Mouse (Mus musculus): ENCODE measurements around the gene H2-M5. TPM values are rescaled to one million over a fixed set of nuclear protein-coding genes. Genes with fewer than 3 reads are reported as not detected.
"Not testable (repeated sequence)": the region's sequence is repeated elsewhere in the genome, so short reads cannot be mapped to it uniquely, and the experiment has no call there.

The H2-M5 gene
- polyA plus RNA-seq, 1 experiment from 2014 or later, result 0.49 TPM

GRCm38 (mm10) chr17:37000863-37001262 is 11.5 kb upstream of the H2-M5 start, which contains the start of gene Zfp57:
Gene Zfp57 (plus strand): TSS chr17:37001163.
- Histone ChIP-seq H3K4me2 (ENCODE audit: low read depth, severe bottlenecking) (peak within 1 kb of the TSS; percentile 75), H3K27ac (replicated peaks; ENCODE audit: low read depth, low read length) (no peak within 1 kb of the TSS), H3K27me3 (ENCODE audit: control insufficient read depth, insufficient read depth, low read length) (no peaks in the 10 kb centered on the region), H3K36me3 (ENCODE audit: control insufficient read depth, insufficient read depth, low read length) (peaks cover under 1% of the 10 kb centered on the region; the same call in 1 of the 2 replicates), H3K4me1 (ENCODE audit: control insufficient read depth, insufficient read depth, low read length) (no peaks in the 10 kb centered on the region), H3K9ac (ENCODE audit: low read length) (no peak within 1 kb of the TSS), H3K9me3 (ENCODE audit: control insufficient read depth, low read length) (no peaks in the 10 kb centered on the region), H3K4me3 (ENCODE audit: low read depth, low read length) (peak within 1 kb of the TSS; percentile 75; the same call in 1 of the 2 replicates)
- DNase-seq (ENCODE audit: low spot score) (no peak), ATAC-seq (ENCODE audit: insufficient number of reproducible peaks, low FRiP score, low TSS enrichment, low read depth) (no peak)
- 92% methylated on average over 7 of the region's 7 CpGs for WGBS

GRCm38 (mm10) chr17:36998477-36998876 is 9.1 kb upstream of the H2-M5 start:
- H3K9ac ChIP-seq (ENCODE audit: low read length), result no peak overlapping the region
- no peaks in the 10 kb centered on the region for H3K27me3 ChIP-seq (ENCODE audit: control insufficient read depth, insufficient read depth, low read length)
- no peaks in the 10 kb centered on the region for H3K36me3 ChIP-seq (ENCODE audit: control insufficient read depth, insufficient read depth, low read length)
- ATAC-seq (ENCODE audit: insufficient number of reproducible peaks, low FRiP score, low TSS enrichment, low read depth), result no peak
- H3K4me3 ChIP-seq (ENCODE audit: low read depth, low read length), result no peak overlapping the region
- no peak overlapping the region for H3K27ac ChIP-seq (replicated peaks; ENCODE audit: low read depth, low read length)
- 69% methylated on average over 2 of the region's 2 CpGs for WGBS
- no peak for DNase-seq (ENCODE audit: low spot score)
- no peaks in the 10 kb centered on the region for H3K9me3 ChIP-seq (ENCODE audit: control insufficient read depth, low read length)
- H3K4me1 ChIP-seq (ENCODE audit: control insufficient read depth, insufficient read depth, low read length), result no peaks in the 10 kb centered on the region
- no peak overlapping the region for H3K4me2 ChIP-seq (ENCODE audit: low read depth, severe bottlenecking)

GRCm38 (mm10) chr17:36997033-36997735 is 7.8 kb upstream of the H2-M5 start:
- no peaks in the 10 kb centered on the region for H3K27me3 ChIP-seq (ENCODE audit: control insufficient read depth, insufficient read depth, low read length)
- H3K9me3 ChIP-seq (ENCODE audit: control insufficient read depth, low read length), result no peaks in the 10 kb centered on the region
- no peaks in the 10 kb centered on the region for H3K4me1 ChIP-seq (ENCODE audit: control insufficient read depth, insufficient read depth, low read length)
- ATAC-seq (ENCODE audit: insufficient number of reproducible peaks, low FRiP score, low TSS enrichment, low read depth), result no peak
- H3K4me3 ChIP-seq (ENCODE audit: low read depth, low read length), result no peak overlapping the region
- no peak overlapping the region for H3K27ac ChIP-seq (replicated peaks; ENCODE audit: low read depth, low read length)
- 27% methylated on average over 7 of the region's 7 CpGs for WGBS
- H3K9ac ChIP-seq (ENCODE audit: low read length), result no peak overlapping the region
- peak; percentile 92 for DNase-seq (ENCODE audit: low spot score)
- H3K36me3 ChIP-seq (ENCODE audit: control insufficient read depth, insufficient read depth, low read length), result no peaks in the 10 kb centered on the region
- no peak overlapping the region for H3K4me2 ChIP-seq (ENCODE audit: low read depth, severe bottlenecking)

- H3K9me3 ChIP-seq (ENCODE audit: control insufficient read depth, low read length), result no peaks in the 10 kb centered on the region
- no peaks in the 10 kb centered on the region for H3K27me3 ChIP-seq (ENCODE audit: control insufficient read depth, insufficient read depth, low read length)
- no peak overlapping the region for H3K9ac ChIP-seq (ENCODE audit: low read length)
- H3K27ac ChIP-seq (replicated peaks; ENCODE audit: low read depth, low read length), result no peak overlapping the region
- no peak for DNase-seq (ENCODE audit: low spot score)
- H3K4me2 ChIP-seq (ENCODE audit: low read depth, severe bottlenecking), result no peak overlapping the region
- no peak overlapping the region for H3K4me3 ChIP-seq (ENCODE audit: low read depth, low read length)
- no peaks in the 10 kb centered on the region for H3K4me1 ChIP-seq (ENCODE audit: control insufficient read depth, insufficient read depth, low read length)
- ATAC-seq (ENCODE audit: insufficient number of reproducible peaks, low FRiP score, low TSS enrichment, low read depth), result no peak
- WGBS, result 79% methylated on average over 3 of the region's 3 CpGs
- H3K36me3 ChIP-seq (ENCODE audit: control insufficient read depth, insufficient read depth, low read length), result no peaks in the 10 kb centered on the region
Observed at GRCm38 (mm10) chr17:36995448-36995847, 6.1 kb upstream of the H2-M5 start.

- no peak overlapping the region for H3K4me3 ChIP-seq (ENCODE audit: low read depth, low read length)
- DNase-seq (ENCODE audit: low spot score) (no peak), ATAC-seq (ENCODE audit: insufficient number of reproducible peaks, low FRiP score, low TSS enrichment, low read depth) (no peak)
- H3K4me1 ChIP-seq (ENCODE audit: control insufficient read depth, insufficient read depth, low read length), result no peaks in the 10 kb centered on the region
- 86% methylated on average over 2 of the region's 2 CpGs for WGBS
- no peaks in the 10 kb centered on the region for H3K9me3 ChIP-seq (ENCODE audit: control insufficient read depth, low read length)
- peaks cover 1% of the 10 kb centered on the region for H3K27me3 ChIP-seq (ENCODE audit: control insufficient read depth, insufficient read depth, low read length)
- no peaks in the 10 kb centered on the region for H3K36me3 ChIP-seq (ENCODE audit: control insufficient read depth, insufficient read depth, low read length)
- no peak overlapping the region for H3K4me2 ChIP-seq (ENCODE audit: low read depth, severe bottlenecking)
- H3K9ac ChIP-seq (ENCODE audit: low read length), result no peak overlapping the region
- no peak overlapping the region for H3K27ac ChIP-seq (replicated peaks; ENCODE audit: low read depth, low read length)
Observed at GRCm38 (mm10) chr17:36994528-36994927, 5.2 kb upstream of the H2-M5 start.

GRCm38 (mm10) chr17:36993770-36994325 is 4.5 kb upstream of the H2-M5 start:
- Histone ChIP-seq H3K9me3 (ENCODE audit: control insufficient read depth, low read length) (no peaks in the 10 kb centered on the region), H3K27ac (replicated peaks; ENCODE audit: low read depth, low read length) (no peak overlapping the region), H3K4me3 (ENCODE audit: low read depth, low read length) (no peak overlapping the region), H3K4me1 (ENCODE audit: control insufficient read depth, insufficient read depth, low read length) (no peaks in the 10 kb centered on the region), H3K4me2 (ENCODE audit: low read depth, severe bottlenecking) (no peak overlapping the region), H3K27me3 (ENCODE audit: control insufficient read depth, insufficient read depth, low read length) (peaks cover 8% of the 10 kb centered on the region), H3K36me3 (ENCODE audit: control insufficient read depth, insufficient read depth, low read length) (no peaks in the 10 kb centered on the region), H3K9ac (ENCODE audit: low read length) (no peak overlapping the region)
- no peak for ATAC-seq (ENCODE audit: insufficient number of reproducible peaks, low FRiP score, low TSS enrichment, low read depth)
- WGBS, result 81% methylated on average over 4 of the region's 4 CpGs
- no peak for DNase-seq (ENCODE audit: low spot score)

GRCm38 (mm10) chr17:36992336-36993104 is 3.2 kb upstream of the H2-M5 start:
- Histone ChIP-seq H3K36me3 (ENCODE audit: control insufficient read depth, insufficient read depth, low read length) (no peaks in the 10 kb centered on the region), H3K27me3 (ENCODE audit: control insufficient read depth, insufficient read depth, low read length) (peaks cover 20% of the 10 kb centered on the region), H3K27ac (replicated peaks; ENCODE audit: low read depth, low read length) (no peak overlapping the region), H3K9ac (ENCODE audit: low read length) (no peak overlapping the region), H3K4me3 (ENCODE audit: low read depth, low read length) (no peak overlapping the region), H3K4me1 (ENCODE audit: control insufficient read depth, insufficient read depth, low read length) (no peaks in the 10 kb centered on the region), H3K4me2 (ENCODE audit: low read depth, severe bottlenecking) (no peak overlapping the region), H3K9me3 (ENCODE audit: control insufficient read depth, low read length) (no peaks in the 10 kb centered on the region)
- DNase-seq (ENCODE audit: low spot score), result no peak
- 60% methylated on average over 3 of the region's 3 CpGs for WGBS
- no peak for ATAC-seq (ENCODE audit: insufficient number of reproducible peaks, low FRiP score, low TSS enrichment, low read depth)

- H3K4me3 ChIP-seq (ENCODE audit: low read depth, low read length); H3K9ac ChIP-seq (ENCODE audit: low read length); H3K9me3 ChIP-seq (ENCODE audit: control insufficient read depth, low read length); H3K4me1 ChIP-seq (ENCODE audit: control insufficient read depth, insufficient read depth, low read length); H3K36me3 ChIP-seq (ENCODE audit: control insufficient read depth, insufficient read depth, low read length); H3K4me2 ChIP-seq (ENCODE audit: low read depth, severe bottlenecking); DNase-seq (ENCODE audit: low spot score); ATAC-seq (ENCODE audit: insufficient number of reproducible peaks, low FRiP score, low TSS enrichment, low read depth); H3K27ac ChIP-seq (replicated peaks; ENCODE audit: low read depth, low read length): not testable (repeated sequence)
- peaks cover 23% of the 10 kb centered on the region for H3K27me3 ChIP-seq (ENCODE audit: control insufficient read depth, insufficient read depth, low read length)
- WGBS, result 88% methylated on average over 6 of the region's 6 CpGs
Observed at GRCm38 (mm10) chr17:36990630-36991029, 1.3 kb upstream of the H2-M5 start.
